Mouse (Mus musculus): ENCODE measurements around the gene Morc3. TPM values are rescaled to one million over a fixed set of nuclear protein-coding genes. Genes with fewer than 3 reads are reported as not detected.

The Morc3 gene
- polyA plus RNA-seq, 1 experiment, result 10.7 TPM

DNA sequence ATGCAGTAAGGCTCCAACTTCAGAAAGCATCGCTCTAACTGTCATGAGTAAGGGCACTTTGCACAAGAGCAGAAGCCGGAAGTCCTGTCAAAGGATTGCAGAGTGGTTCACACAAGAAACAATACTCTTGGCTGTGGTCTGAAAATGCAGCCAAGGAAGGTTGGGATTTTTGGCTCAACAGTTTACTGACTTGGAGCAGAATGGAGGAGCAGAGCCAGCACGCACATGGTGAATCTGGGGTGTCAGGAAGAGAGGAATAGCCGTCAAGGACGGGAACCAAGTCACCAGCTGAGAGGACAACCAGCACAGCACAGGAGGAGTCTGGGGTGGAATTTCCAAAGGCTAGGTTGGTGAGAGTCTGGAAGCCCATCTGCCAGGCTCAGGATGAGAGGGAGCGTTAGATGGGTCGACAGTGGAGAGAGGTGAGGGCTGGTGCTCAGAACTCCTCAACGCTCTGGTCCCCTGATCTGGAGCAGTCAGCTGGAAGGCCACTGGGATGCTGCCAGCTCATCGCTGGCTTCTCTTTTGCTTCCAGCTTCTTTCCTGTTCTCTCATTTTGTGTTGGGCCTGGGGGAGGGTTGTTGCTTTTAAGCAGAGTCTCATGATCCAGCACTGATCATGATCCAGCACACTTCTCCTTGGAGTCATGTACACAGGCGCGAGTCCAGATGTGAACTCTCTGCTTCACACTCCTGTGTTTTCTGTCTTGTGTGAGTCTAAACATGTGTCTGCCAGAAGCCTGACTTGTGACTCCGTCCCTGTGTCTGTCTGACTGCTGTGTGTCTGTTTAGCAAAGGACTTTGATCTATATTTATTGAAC lies 34.7 kb upstream of the Morc3 start:
- WGBS, result 64% methylated on average over 12 of the region's 12 CpGs
- Histone ChIP-seq H3K4me3 (replicated peaks; ENCODE audit: extremely low read depth, low read depth, low read length) (no peak overlapping the region), H3K4me1 (ENCODE audit: control insufficient read depth, insufficient read depth, low read length) (peaks cover 5% of the 10 kb centered on the region; the same call in 1 of the 2 replicates)
- no peak for DNase-seq
- no peak for TF ChIP-seq POLR2A (IDR thresholded peaks at IDR 0.05; ENCODE audit: borderline replicate concordance, extremely low read depth, low read depth, low read length)
- no peak for TF ChIP-seq CTCF (IDR thresholded peaks at IDR 0.05; ENCODE audit: insufficient read depth, low read length)

DNA sequence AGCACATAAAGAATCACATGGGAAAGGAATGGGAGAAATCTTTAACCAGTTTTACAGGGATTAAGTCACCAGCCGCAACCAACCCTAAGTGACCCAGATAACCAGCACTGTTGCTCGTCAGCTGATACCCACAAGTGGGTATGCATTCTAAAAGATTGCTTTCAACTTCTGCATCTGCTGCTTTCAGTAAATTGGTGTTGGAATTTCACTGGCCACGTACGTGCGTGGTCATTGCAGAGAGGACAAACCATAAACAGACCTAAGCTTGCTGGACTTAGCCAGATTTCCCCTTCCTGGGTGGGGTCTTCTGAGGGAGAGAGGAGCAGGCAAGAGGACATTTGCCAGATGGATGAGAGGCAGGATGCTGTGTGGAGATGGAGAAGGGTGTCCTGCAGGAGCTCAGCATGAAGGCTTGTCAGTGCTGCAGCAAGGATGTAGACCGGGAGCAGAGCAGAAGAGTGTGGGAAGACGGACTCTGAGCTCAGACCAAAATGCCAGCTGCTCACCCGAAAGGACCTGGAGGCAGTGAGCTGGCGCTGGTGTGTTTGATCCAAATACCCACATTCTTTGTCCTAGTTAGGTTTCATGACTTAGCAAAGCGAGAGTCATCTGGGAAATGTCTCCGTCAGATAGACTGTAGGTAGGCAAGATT lies 34.0 kb upstream of the Morc3 start:
- Histone ChIP-seq H3K4me3 (replicated peaks; ENCODE audit: extremely low read depth, low read depth, low read length) (no peak overlapping the region), H3K4me1 (ENCODE audit: control insufficient read depth, insufficient read depth, low read length) (peaks cover 5% of the 10 kb centered on the region; the same call in 1 of the 2 replicates)
- WGBS, result 65% methylated on average over 11 of the region's 11 CpGs
- TF ChIP-seq CTCF (IDR thresholded peaks at IDR 0.05; ENCODE audit: insufficient read depth, low read length), result no peak
- no peak for DNase-seq

DNA sequence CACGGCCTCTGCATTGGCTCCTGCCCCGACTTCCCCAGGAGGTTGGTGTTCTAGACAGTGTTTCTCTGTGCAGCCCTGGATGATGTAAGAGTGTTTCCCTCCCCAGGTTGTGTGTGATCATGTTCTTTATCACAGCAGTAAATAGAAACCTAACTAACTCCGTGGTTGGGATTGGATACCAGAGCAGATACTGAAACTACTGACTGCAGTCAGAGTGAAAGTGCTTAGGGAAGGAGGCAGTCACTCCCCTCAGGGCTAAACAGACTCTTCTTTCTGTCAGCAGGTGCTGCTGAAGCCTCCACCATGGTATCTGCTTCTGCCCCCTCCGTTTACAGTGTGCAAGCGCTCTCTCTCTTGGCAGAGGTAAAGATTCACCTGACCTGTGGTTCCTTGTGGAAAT lies 33.3 kb upstream of the Morc3 start:
- Histone ChIP-seq H3K4me3 (replicated peaks; ENCODE audit: extremely low read depth, low read depth, low read length) (no peak overlapping the region), H3K4me1 (ENCODE audit: control insufficient read depth, insufficient read depth, low read length) (peaks cover 5% of the 10 kb centered on the region; the same call in 1 of the 2 replicates)
- DNase-seq, result no peak
- TF ChIP-seq CTCF (IDR thresholded peaks at IDR 0.05; ENCODE audit: insufficient read depth, low read length), result no peak
- WGBS, result 71% methylated on average over 5 of the region's 5 CpGs

DNA sequence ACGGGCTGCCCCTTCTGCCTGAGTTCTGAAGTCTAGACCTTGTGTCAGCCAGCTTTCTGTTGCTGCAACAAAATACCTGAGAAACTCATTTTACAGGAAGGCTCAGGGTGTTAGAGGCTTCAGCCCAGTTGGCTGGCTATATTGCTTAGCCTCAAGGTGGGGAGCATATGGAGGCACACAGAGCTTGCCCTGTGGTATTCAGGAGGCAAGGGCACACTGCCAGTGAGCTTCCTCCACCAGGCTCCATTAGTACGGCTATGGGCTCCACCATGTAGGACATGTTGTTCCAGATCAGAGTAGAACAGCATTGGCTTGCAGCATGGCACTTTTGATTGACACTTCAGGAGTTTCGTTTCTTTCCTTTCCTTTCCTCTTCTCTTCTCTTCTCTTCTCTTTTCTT lies 32.9 kb upstream of the Morc3 start:
- DNase-seq, result no peak
- TF ChIP-seq CTCF (IDR thresholded peaks at IDR 0.05; ENCODE audit: insufficient read depth, low read length) (no peak), POLR2A (IDR thresholded peaks at IDR 0.05; ENCODE audit: borderline replicate concordance, extremely low read depth, low read depth, low read length) (no peak)
- H3K4me3 ChIP-seq (replicated peaks; ENCODE audit: extremely low read depth, low read depth, low read length), result no peak overlapping the region
- WGBS, result 86% methylated on average over 3 of the region's 3 CpGs
- H3K4me1 ChIP-seq (ENCODE audit: control insufficient read depth, insufficient read depth, low read length), result peaks cover 5% of the 10 kb centered on the region; the same call in 1 of the 2 replicates

DNA sequence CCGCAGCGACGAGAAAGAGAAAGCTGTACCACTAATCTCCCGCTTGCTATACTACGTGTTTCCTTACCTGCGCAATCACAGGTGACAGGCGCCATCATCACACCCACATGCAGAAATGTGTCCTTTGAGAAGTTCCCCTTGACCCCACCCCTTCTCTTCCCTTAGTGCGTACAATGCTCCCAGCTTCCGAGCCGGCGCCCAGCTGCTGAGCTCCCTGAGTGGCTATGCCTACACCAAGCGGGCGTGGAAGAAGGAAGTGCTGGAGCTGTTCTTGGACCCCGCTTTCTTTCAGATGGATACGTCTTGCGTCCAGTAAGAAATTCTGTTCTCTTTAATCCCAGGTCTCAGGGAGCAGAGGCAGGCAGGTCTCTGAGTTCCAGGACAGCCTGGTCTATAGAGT lies 32.0 kb upstream of the Morc3 start:
- no peak for TF ChIP-seq POLR2A (IDR thresholded peaks at IDR 0.05; ENCODE audit: borderline replicate concordance, extremely low read depth, low read depth, low read length)
- no peak for TF ChIP-seq CTCF (IDR thresholded peaks at IDR 0.05; ENCODE audit: insufficient read depth, low read length)
- Histone ChIP-seq H3K4me1 (ENCODE audit: control insufficient read depth, insufficient read depth, low read length) (peaks cover 5% of the 10 kb centered on the region), H3K4me3 (replicated peaks; ENCODE audit: extremely low read depth, low read depth, low read length) (no peak overlapping the region)
- WGBS, result 95% methylated on average over 16 of the region's 16 CpGs
- DNase-seq, result no peak

DNA sequence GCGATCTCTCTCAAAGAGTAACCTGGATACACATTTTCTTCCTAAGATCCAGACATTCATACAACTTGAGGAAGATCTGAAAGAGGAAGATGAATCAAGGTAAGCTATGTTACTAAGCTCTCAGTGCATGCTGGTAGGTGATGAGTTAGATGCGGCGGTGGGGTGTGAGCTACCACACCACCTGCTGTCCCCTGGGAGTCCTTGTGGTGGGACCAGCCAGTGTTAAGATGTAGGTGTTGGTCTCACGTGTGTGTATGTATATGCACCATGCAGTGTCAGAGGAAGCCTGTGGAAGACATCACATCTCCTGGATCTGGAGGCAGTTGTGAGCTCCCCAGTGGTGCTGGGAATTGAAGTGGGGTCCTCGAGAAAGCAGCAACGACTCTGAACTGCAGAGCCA lies 24.8 kb upstream of the Morc3 start:
- Histone ChIP-seq H3K4me1 (ENCODE audit: control insufficient read depth, insufficient read depth, low read length) (peaks cover 8% of the 10 kb centered on the region), H3K4me3 (replicated peaks; ENCODE audit: extremely low read depth, low read depth, low read length) (no peak overlapping the region)
- TF ChIP-seq CTCF (IDR thresholded peaks at IDR 0.05; ENCODE audit: insufficient read depth, low read length) (no peak), POLR2A (IDR thresholded peaks at IDR 0.05; ENCODE audit: borderline replicate concordance, extremely low read depth, low read depth, low read length) (no peak)
- no peak for DNase-seq
- 93% methylated on average over 6 of the region's 6 CpGs for WGBS

DNA sequence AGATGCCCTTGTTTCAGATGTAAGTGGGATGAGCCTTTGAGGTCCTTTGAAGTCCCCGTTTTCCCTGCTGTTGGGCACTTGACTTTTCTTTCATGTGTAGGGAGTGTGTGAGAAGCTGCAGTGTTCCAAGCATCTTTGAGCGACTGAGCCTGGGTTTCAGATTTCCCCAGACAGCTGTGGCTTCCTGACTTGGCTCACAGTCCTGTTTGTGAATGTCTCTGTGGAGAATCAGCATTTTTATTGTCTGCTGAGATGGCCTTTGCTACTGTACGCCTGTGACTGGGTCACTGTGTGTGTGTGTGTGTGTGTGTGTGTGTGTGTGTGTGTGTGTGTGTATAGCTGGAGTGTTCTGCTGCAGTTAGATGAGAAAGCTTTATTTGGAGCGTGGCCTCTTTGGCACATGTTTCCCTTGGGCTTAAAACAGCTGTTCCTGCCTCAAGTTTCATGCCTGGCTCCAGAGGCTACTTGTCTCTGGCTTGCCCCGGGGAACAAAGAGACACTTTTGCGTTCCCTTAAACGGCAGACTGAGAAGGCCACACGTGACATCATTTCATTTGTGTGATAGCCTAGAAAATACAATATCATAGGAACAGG lies 23.9 kb upstream of the Morc3 start:
- TF ChIP-seq POLR2A (IDR thresholded peaks at IDR 0.05; ENCODE audit: borderline replicate concordance, extremely low read depth, low read depth, low read length) (no peak), CTCF (IDR thresholded peaks at IDR 0.05; ENCODE audit: insufficient read depth, low read length) (no peak)
- Histone ChIP-seq H3K4me1 (ENCODE audit: control insufficient read depth, insufficient read depth, low read length) (peaks cover 8% of the 10 kb centered on the region), H3K4me3 (replicated peaks; ENCODE audit: extremely low read depth, low read depth, low read length) (no peak overlapping the region)
- WGBS, result 25% methylated on average over 8 of the region's 8 CpGs
- DNase-seq, result no peak

DNA sequence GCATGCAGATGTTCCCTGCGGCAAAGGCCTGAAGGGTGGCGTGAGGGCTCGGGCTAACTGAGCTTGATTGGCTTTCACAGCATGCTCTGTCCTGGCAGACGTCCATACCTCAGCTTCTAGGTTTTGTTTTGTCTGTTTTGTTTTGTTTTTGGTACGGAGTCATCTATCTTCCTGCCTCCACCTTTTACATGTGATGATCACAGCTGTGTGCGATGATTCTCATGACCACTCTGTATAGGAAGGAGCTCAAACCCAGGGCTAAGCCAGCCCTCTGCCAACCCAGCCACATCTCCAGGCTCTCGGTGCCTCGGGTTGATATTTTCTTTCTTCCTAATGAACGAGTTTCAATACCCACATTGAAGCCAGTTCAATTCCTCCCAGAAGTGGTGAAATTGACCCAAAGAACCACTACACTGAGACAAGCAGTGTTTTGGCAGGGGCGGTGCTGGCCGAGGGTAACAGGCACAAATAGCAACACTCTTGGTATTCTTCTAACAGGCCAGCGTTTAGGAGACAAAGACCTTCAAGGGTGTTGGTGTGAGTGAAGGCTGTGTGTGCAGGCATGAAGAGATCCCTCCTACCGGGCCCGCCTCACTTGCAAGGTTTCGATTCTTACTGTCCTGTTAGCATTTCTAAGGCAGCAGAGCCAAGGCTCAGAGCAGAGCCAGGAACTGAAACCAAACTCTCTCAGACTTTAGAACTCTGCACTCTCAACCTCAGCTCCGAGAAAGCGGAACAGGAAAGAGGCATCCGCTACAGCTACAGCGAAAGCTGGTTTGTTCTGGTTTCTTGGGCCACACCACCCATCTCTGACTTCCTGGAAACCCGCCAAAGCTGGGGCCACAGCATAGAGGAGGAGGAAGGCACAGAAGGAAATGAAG lies 15.8 kb upstream of the Morc3 start:
- DNase-seq, result peak; percentile 72
- peaks cover 12% of the 10 kb centered on the region for H3K4me1 ChIP-seq (ENCODE audit: control insufficient read depth, insufficient read depth, low read length)
- H3K4me3 ChIP-seq (replicated peaks; ENCODE audit: extremely low read depth, low read depth, low read length), result peak overlapping the region; percentile 58
- 14% methylated on average over 20 of the region's 20 CpGs for WGBS
- TF ChIP-seq POLR2A (IDR thresholded peaks at IDR 0.05; ENCODE audit: borderline replicate concordance, extremely low read depth, low read depth, low read length) (peak; percentile 60; the same call in 1 of the 2 replicates), CTCF (IDR thresholded peaks at IDR 0.05; ENCODE audit: insufficient read depth, low read length) (no peak)

DNA sequence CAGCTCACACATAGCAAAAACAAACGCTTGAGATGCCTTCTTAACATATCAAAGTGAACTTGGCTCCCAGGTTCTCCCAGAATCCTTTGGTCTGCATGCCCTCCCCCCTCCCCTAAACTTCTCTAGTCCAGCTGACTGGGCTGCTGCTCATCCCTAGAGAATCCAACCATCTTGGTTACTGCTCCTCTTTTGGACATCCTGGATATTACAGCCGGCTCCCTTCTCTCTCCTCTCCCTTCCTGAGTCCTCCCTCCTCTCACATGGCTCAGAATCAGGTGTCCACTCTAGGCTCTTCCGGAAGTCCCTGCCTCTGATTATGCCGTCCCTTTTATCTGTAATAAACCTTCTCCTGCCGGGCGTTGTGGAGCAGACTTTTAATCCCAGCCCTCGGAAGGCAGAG lies 15.1 kb upstream of the Morc3 start:
- DNase-seq, result no peak
- peaks cover 12% of the 10 kb centered on the region for H3K4me1 ChIP-seq (ENCODE audit: control insufficient read depth, insufficient read depth, low read length)

More for the DNA sequence above, 15.1 kb upstream of the Morc3 start:
- WGBS, result 42% methylated on average over 7 of the region's 7 CpGs
- TF ChIP-seq CTCF (IDR thresholded peaks at IDR 0.05; ENCODE audit: insufficient read depth, low read length), result no peak
- TF ChIP-seq POLR2A (IDR thresholded peaks at IDR 0.05; ENCODE audit: borderline replicate concordance, extremely low read depth, low read depth, low read length), result no peak
- H3K4me3 ChIP-seq (replicated peaks; ENCODE audit: extremely low read depth, low read depth, low read length), result no peak overlapping the region

Measured in lung, adult 2 months (tissue).